Mouse (Mus musculus): ENCODE data around the gene Shpk.

Shpk gene

DNA sequence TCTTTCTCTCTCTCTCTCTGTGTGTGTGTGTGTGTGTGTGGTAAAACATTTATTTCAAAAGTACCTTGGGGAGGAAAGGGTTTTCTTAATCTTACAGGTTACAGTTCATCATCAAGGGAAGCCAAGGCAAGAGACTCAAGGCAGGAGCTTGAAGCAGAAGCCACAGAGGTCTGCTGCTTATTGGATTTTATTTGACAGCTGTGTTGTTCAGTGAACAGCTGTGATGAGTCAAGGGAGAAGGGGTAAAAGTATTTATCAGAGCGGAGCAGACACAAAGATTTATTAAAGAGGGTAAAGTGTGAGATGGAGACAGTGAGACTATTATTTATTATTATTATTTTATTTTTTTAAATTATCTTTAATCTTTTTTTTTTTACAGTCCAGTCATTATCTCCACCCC is 62.1 kb downstream of the Shpk start:
- no peak for DNase-seq (ENCODE audit: extremely low read depth, low read depth, low spot score)

DNA sequence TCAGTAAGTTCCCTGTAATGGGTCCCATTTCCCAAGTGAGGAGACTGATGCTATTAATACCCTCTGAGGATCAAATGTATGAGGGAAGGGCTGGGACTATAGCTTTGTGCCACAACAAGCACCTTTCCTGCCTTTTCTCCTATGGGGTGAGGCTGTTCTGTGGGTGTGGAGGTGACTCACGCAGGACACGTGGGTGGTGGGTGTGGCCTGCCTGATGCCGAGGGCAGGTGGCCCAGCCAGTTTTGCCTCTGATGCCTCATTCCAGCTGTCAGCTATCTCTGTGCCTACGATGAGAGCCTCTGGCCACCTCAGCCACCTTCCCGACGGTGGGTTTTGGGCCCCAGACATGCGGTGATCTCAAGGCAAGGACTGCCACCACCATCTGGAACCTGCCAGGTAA is 68.0 kb downstream of the Shpk start, which contains the start of gene Trpv3:
Trpv3 (plus strand) TSS at position 122 of the 400 bp plus-strand sequence.
- DNase-seq (ENCODE audit: extremely low read depth, low read depth, low spot score) = no peak

All from fat pad, adult 2 months (tissue).